Mouse (Mus musculus) ES-E14 (cell line): ENCODE measurements around the gene Sptbn1. TPM values are rescaled to one million over a fixed set of nuclear protein-coding genes. Genes with fewer than 3 reads are reported as not detected.
"Not testable (repeated sequence)": the region's sequence is repeated elsewhere in the genome, so short reads cannot be mapped to it uniquely, and the experiment has no call there.

ENCODE experiments used
- DNase-seq: peaks from one replicate; pipeline ENCODE4 v3.0.0-alpha.2; 2013; ENCODE audit warnings: low read depth, low spot score
- H3K27ac ChIP-seq: 2 replicates; pipeline ENCODE4 v1.5.1; 2012; ENCODE audit warnings: low read depth, mild to moderate bottlenecking, low read length, moderate library complexity, mixed read lengths; ENCODE audit not compliant: poor library complexity, insufficient read depth, severe bottlenecking
- H3K36me3 ChIP-seq: 2 replicates; pipeline ENCODE4 v1.6.1; 2012; ENCODE audit warnings: mild to moderate bottlenecking, low read length, moderate library complexity, mixed read lengths; ENCODE audit not compliant: control insufficient read depth, poor library complexity, insufficient read depth, severe bottlenecking
- H3K4me1 ChIP-seq, 2 experiments: fragments of 150-350 bp in 1 of 2; sonication (generic) in 1 of 2; 2 replicates each; pipeline ENCODE4 v1.6.1; 2012; ENCODE audit warnings: low read length in 2 of 2, mild to moderate bottlenecking in 1 of 2, mixed read lengths in 1 of 2; ENCODE audit not compliant: control insufficient read depth in 2 of 2, insufficient read depth in 2 of 2, poor library complexity in 1 of 2
- H3K4me3 ChIP-seq, 2 experiments: fragments of 150-350 bp in 1 of 2; sonication (generic) in 1 of 2; 2 replicates each; pipeline ENCODE4 v1.5.1; 2012; ENCODE audit warnings: low read length in 2 of 2, low read depth in 1 of 2, mild to moderate bottlenecking in 1 of 2, mixed read lengths in 1 of 2; ENCODE audit not compliant: insufficient read depth in 1 of 2, poor library complexity in 1 of 2, severe bottlenecking in 1 of 2
- H3K9ac ChIP-seq: 2 replicates; pipeline ENCODE4 v1.6.1; 2012; ENCODE audit warnings: low read depth, mild to moderate bottlenecking, low read length, mixed read lengths; ENCODE audit not compliant: poor library complexity, insufficient read depth, severe bottlenecking
- H3K9me3 ChIP-seq: fragments of 150-350 bp; sonication (generic); 2 replicates; pipeline ENCODE4 v1.6.1; 2012; ENCODE audit warnings: low read depth, mild to moderate bottlenecking, low read length; ENCODE audit not compliant: control insufficient read depth, insufficient read depth
- CHD2 ChIP-seq: IDR thresholded peaks from 2 replicates; pipeline ENCODE4 v1.6.1; 2014; ENCODE audit warnings: mild to moderate bottlenecking, low read depth, low read length, inconsistent platforms
- HCFC1 ChIP-seq: IDR thresholded peaks from 2 replicates; pipeline ENCODE4 v1.6.1; 2012; ENCODE audit warnings: low read length, inconsistent platforms, borderline replicate concordance; ENCODE audit not compliant: insufficient read depth
- MAFK ChIP-seq: IDR thresholded peaks from 2 replicates; pipeline ENCODE4 v1.6.1; 2014; ENCODE audit warnings: mild to moderate bottlenecking, low read depth, low read length, inconsistent platforms; ENCODE audit not compliant: insufficient read depth
- ZC3H11A ChIP-seq: IDR thresholded peaks from 2 replicates; pipeline ENCODE4 v1.6.1; 2012; ENCODE audit warnings: low read depth, mild to moderate bottlenecking, inconsistent platforms, low read length, borderline replicate concordance
- ZNF384 ChIP-seq: IDR thresholded peaks from 2 replicates; pipeline ENCODE4 v1.6.1; 2012; ENCODE audit warnings: low read depth, low read length, inconsistent platforms
- in situ Hi-C, 2 experiments: fragments of 600-800 bp; cut with MboI; formaldehyde crosslinking; loops; one replicate each; pipeline ENCODE4 v1.15.1; 2025; ENCODE audit warnings: low sequenced_read_pairs in 2 of 2, inconsistent platforms in 1 of 2; ENCODE audit not compliant: unreplicated experiment in 2 of 2
- total RNA-seq: library from RNA; depleted of rRNA; stranded (reverse); fragments of 300-350 nt; gene quantifications from 2 replicates; pipeline ENCODE4 v1.2.3, GENCODE M21; 2012

Sptbn1 gene
- total RNA-seq, 1 experiment, result 243 TPM

DNA sequence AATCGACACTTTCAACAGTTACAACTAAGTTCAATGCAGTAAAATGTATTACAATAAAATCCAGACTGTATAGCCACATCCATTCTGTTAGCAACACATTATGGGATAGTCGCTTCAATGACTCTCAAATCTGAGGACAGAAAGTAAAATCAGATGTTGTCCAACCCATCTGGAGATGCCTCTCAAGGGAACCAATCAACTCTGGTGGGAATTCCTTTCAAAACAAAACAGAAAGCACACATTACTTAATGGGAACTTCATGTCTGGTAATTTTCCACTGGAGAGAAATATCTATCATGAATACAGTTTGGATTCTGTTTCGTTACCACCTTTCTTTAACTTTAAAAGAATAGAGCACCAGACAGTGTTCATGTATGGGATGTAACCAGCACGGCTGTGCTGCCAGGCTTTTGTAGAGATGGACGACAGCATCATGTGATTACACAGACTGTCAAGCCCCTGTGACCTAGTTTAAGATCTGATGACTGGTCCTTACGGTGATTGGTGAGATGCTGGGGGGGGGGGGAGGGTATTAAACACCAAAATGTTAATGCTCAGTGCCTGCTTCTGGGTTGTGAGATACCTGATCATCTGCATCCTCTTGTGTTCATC is 9.1 kb downstream of the Sptbn1 start:
- in situ Hi-C loops, result no loop called here
- H3K27ac ChIP-seq, result no peak overlapping the region
- no peaks in the 10 kb centered on the region for H3K9me3 ChIP-seq
- H3K4me1 ChIP-seq, result no peaks in the 10 kb centered on the region
- H3K36me3 ChIP-seq, result no peaks in the 10 kb centered on the region
- H3K4me3 ChIP-seq, result no peak overlapping the region
- no peak for TF ChIP-seq MAFK
- no peak for TF ChIP-seq ZNF384
- TF ChIP-seq ZC3H11A, result no peak
- TF ChIP-seq CHD2, result no peak
- no peak for TF ChIP-seq HCFC1
- no peak for DNase-seq
- no peak overlapping the region for H3K9ac ChIP-seq

DNA sequence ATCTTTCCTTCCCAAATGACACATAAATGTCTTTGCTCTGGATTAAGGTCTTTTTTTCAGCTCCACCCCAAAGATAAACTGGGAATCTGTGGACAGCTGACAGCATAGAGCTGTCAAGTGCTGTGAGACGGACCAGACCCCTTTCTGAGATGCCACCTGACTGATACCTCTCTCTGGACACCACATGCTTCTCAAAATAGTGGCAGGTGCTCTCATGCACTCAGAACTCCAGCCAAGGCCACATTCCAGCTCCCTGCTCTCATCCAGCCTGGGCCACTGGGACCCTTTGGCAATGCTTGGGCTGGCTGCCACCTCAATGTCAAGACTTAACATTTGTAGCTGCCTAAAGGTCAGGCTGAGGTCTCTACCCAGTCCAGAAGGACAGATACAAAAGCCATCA is 10.2 kb downstream of the Sptbn1 start:
- TF ChIP-seq MAFK, result no peak
- no peak for TF ChIP-seq ZC3H11A
- TF ChIP-seq ZNF384, result no peak
- Histone ChIP-seq H3K36me3 (no peaks in the 10 kb centered on the region), H3K9ac (no peak overlapping the region), H3K4me3 (no peak overlapping the region), H3K4me1 (no peaks in the 10 kb centered on the region), H3K9me3 (no peaks in the 10 kb centered on the region), H3K27ac (no peak overlapping the region)
- DNase-seq, result no peak
- in situ Hi-C loops, result no loop called here

- no peak for DNase-seq
- Histone ChIP-seq H3K4me1 (no peaks in the 10 kb centered on the region), H3K36me3 (no peaks in the 10 kb centered on the region), H3K9ac (no peak overlapping the region), H3K4me3 (no peak overlapping the region), H3K27ac (no peak overlapping the region), H3K9me3 (no peaks in the 10 kb centered on the region)
- in situ Hi-C loops, result no loop called here
- TF ChIP-seq ZC3H11A, result no peak
- no peak for TF ChIP-seq HCFC1
- TF ChIP-seq CHD2, result no peak
Observed at GRCm38 (mm10) chr11:30257085-30257484, 10.9 kb downstream of the Sptbn1 start.

DNA sequence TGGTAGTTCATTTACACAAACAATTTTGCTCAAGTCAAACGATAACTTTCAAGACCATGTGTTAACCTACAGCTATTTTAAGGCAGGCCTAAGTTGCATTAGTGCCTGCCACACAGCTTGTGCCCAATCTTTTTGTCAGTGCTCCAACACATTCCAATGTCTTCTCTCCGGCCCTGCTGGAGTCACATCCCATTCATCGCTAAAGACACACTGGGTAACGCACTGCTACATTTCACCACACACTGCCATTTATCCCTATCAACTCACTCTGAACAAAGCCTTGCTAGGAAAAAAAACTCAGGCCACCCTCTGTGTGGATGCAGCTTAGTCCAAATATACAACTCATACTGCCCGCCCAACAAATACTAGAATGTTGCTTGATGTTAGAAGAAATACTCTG is 11.5 kb downstream of the Sptbn1 start:
- TF ChIP-seq HCFC1 (no peak), CHD2 (no peak), ZNF384 (no peak), ZC3H11A (no peak), MAFK (no peak)
- Histone ChIP-seq H3K9me3 (no peaks in the 10 kb centered on the region), H3K4me1 (no peaks in the 10 kb centered on the region), H3K9ac (no peak overlapping the region), H3K4me3 (no peak overlapping the region), H3K27ac (no peak overlapping the region), H3K36me3 (no peaks in the 10 kb centered on the region)
- no peak for DNase-seq
- in situ Hi-C loops, result no loop called here

DNA sequence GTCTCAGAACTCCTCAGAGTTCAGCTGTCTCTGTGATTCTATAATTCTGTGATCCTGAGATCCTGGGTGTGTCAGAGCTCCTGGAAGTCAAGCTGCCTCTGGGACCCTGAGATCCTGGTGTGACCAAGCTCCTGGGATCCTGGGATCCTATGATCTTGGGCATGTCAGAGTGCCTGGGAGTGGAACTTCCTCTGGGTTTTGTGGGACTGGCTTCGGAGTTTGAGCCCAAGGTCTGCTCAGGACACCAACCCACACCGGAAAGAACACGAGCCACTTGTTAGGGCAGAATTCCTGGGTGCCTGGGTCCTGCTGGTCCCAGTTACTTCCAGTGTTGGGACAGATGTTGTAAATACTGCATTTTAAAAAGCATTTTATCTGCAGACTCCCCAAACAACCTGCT is 12.8 kb downstream of the Sptbn1 start:
- DNase-seq, in situ Hi-C loops, H3K4me1 ChIP-seq, H3K27ac ChIP-seq, H3K9me3 ChIP-seq, H3K9ac ChIP-seq, H3K4me3 ChIP-seq, H3K36me3 ChIP-seq: not testable (repeated sequence)
